Mouse (Mus musculus): ENCODE data around the gene C1qtnf6. TPM values are rescaled to one million over a fixed set of nuclear protein-coding genes. Genes with fewer than 3 reads are reported as not detected.

The C1qtnf6 gene
- polyA plus RNA-seq, 1 experiment from 2014 or later: 3.6 TPM

DNA sequence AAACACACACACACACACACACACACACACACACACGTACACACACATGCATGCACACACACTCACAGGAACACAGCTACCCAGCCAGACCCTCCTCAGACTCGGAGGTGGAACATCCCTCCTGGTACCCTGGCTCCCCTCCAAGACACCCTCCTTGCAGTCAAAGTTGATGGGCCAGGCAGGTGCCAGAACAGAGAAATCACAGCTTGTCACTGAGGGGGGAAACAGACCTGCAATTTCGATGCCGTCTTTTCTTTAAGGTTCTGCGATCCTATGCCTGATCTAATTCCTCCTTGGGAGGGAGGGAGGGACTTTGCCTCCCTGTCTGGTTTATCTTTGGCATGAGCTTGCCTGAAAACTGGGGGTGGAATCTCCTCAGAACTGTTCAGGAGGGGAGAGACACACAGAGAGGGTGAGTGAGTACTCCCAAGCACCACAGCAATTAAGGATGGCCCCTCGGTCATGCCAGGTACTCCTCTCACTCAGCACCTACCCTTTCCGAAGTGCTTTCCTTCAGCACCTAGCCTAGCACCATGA lies 11.6 kb upstream of the C1qtnf6 start:
- ATAC-seq (ENCODE audit: low read depth): no peak
- no peak overlapping the region for H3K27ac ChIP-seq
- no peaks in the 10 kb centered on the region for H3K36me3 ChIP-seq
- H3K9ac ChIP-seq: no peak overlapping the region
- H3K4me2 ChIP-seq: no peak overlapping the region
- H3K4me3 ChIP-seq (replicated peaks): no peak overlapping the region
- DNase-seq: no peak
- peaks cover 7% of the 10 kb centered on the region for H3K4me1 ChIP-seq (replicated peaks)
- H3K9me3 ChIP-seq (replicated peaks): no peaks in the 10 kb centered on the region
- WGBS (ENCODE audit: insufficient replicate concordance): 56% methylated on average over 7 of the region's 7 CpGs
- H3K27me3 ChIP-seq: peaks cover 66% of the 10 kb centered on the region

DNA sequence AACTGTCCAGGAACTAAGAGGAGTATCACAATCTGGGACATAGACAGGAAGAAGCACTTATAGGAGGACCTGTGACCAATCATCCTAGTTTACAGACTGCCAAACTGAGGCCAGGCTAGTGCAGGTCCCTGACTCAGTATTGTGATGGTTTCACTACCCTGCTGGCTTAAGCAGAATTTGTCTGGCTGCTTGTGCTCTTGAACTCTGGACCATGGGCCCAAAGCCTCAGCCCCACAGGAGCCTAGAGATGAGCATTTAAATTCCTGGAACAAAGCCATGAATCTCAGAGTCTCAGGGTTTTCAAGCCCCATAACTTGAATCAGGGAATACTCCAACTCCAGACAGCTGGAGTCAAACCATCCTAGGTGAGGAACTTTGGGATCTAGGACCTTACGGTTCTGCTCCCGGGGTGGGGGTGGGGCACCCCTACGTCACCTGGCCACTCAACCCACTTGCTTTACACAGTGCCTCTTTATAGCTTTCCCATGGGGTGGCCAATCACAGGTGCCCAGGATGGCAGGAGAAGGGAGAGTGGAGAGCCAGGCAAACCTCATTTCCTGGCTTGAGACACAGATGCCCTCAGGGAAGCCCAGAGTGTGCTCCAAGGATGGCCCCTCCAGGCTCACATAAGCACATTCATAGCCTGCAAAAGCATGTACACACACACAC lies 11.0 kb upstream of the C1qtnf6 start:
- Histone ChIP-seq H3K27ac (no peak overlapping the region), H3K36me3 (no peaks in the 10 kb centered on the region), H3K4me2 (no peak overlapping the region), H3K27me3 (peaks cover 66% of the 10 kb centered on the region), H3K9ac (no peak overlapping the region), H3K9me3 (replicated peaks) (no peaks in the 10 kb centered on the region), H3K4me3 (replicated peaks) (no peak overlapping the region), H3K4me1 (replicated peaks) (0 out of 2 replicates have a peak, but pooled peaks cover 4% of the 10 kb centered on the region)
- WGBS (ENCODE audit: insufficient replicate concordance): 76% methylated on average over 3 of the region's 3 CpGs
- ATAC-seq (ENCODE audit: low read depth) (no peak), DNase-seq (no peak)

DNA sequence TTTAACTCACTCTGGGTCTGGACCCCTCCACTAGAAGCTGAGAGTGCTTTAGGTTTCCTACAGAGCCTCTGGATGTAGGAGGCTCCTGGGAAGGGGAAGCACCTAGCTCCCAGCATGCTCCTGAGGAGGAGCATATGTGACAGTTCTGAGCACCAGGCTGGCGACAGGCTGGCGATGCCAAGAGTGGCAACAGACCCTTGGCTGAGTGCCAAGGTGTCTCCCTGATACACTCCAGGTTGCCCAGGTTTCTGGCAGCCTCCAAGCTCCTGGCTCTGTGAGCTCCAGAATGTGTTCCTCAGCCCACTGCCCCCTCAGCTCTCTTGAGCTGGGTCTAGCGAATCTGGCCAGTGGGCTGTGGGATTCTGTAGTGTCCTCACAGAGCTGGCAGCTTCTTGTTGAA lies 10.4 kb upstream of the C1qtnf6 start:
- Histone ChIP-seq H3K4me3 (replicated peaks) (no peak overlapping the region), H3K27me3 (peaks cover 63% of the 10 kb centered on the region), H3K27ac (no peak overlapping the region), H3K4me1 (replicated peaks) (0 out of 2 replicates have a peak, but pooled peaks cover 4% of the 10 kb centered on the region), H3K36me3 (no peaks in the 10 kb centered on the region), H3K9ac (no peak overlapping the region), H3K4me2 (no peak overlapping the region), H3K9me3 (replicated peaks) (no peaks in the 10 kb centered on the region)
- WGBS (ENCODE audit: insufficient replicate concordance): 56% methylated on average over 3 of the region's 3 CpGs
- DNase-seq (no peak), ATAC-seq (ENCODE audit: low read depth) (no peak)

DNA sequence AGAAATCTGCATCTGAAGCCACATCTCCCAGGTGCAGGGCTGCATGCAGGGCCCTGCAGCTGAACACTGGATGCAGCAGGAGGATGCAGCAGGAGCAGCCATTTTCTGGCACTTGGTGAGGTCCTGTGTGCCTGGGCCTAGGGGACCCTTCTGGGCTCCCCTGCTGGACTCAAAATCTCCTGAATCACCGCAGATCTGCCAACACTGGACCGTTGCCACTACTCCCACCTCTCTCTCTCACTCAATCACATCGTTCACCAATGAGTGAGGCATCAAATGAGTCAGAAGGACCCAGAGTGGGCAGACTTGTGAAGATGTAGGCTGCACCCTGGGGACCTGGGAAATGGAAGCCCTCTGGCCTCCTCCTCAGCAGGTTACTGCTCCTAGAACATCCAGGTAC lies 9.8 kb upstream of the C1qtnf6 start:
- H3K36me3 ChIP-seq: no peaks in the 10 kb centered on the region
- no peak overlapping the region for H3K9ac ChIP-seq
- H3K27me3 ChIP-seq: peaks cover 60% of the 10 kb centered on the region
- H3K4me1 ChIP-seq (replicated peaks): 0 out of 2 replicates have a peak, but pooled peaks cover 4% of the 10 kb centered on the region
- no peak overlapping the region for H3K27ac ChIP-seq
- no peak overlapping the region for H3K4me3 ChIP-seq (replicated peaks)
- ATAC-seq (ENCODE audit: low read depth) (no peak), DNase-seq (no peak)
- no peaks in the 10 kb centered on the region for H3K9me3 ChIP-seq (replicated peaks)
- no peak overlapping the region for H3K4me2 ChIP-seq
- 39% methylated on average over 3 of the region's 3 CpGs for WGBS (ENCODE audit: insufficient replicate concordance)

DNA sequence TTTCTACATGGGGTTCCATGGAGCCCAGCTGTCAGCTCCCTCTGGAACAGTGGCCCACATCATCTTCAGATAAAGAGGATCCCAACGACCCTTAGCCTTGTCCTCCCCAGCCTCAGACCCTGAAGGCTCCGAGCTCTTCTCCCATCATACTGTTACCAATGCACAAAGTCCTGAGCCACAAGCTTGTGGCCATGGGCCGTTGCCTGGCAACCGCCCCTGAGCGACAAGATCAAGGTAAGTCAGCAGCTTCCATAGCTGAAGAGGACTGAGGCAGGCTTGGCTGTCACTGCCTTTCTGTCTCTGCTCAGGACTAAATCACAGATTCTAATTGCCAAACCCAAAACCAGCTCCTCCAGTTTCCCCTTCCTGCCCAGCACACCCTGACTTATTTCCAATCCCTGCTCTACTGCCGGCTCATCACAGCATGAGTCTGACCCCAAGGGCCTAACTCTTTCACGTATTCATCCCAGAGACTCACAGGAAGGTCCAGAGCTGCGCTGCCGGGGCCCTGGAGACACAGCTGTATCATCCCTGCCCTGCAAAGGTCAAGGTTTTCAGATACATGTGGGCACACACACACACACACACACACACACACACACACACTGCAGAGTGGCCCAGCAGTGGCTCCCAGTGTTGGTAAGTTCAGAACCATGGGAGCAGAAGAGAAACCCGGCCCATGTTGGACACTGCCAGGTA lies 4.7 kb upstream of the C1qtnf6 start:
- WGBS (ENCODE audit: insufficient replicate concordance): 48% methylated on average over 10 of the region's 10 CpGs
- Histone ChIP-seq H3K36me3 (no peaks in the 10 kb centered on the region), H3K4me2 (no peak overlapping the region), H3K27ac (no peak overlapping the region), H3K9ac (no peak overlapping the region), H3K4me3 (replicated peaks) (no peak overlapping the region), H3K9me3 (replicated peaks) (no peaks in the 10 kb centered on the region), H3K27me3 (peaks cover 26% of the 10 kb centered on the region), H3K4me1 (replicated peaks) (peaks cover 17% of the 10 kb centered on the region)
- ATAC-seq (ENCODE audit: low read depth) (no peak), DNase-seq (no peak)

DNA sequence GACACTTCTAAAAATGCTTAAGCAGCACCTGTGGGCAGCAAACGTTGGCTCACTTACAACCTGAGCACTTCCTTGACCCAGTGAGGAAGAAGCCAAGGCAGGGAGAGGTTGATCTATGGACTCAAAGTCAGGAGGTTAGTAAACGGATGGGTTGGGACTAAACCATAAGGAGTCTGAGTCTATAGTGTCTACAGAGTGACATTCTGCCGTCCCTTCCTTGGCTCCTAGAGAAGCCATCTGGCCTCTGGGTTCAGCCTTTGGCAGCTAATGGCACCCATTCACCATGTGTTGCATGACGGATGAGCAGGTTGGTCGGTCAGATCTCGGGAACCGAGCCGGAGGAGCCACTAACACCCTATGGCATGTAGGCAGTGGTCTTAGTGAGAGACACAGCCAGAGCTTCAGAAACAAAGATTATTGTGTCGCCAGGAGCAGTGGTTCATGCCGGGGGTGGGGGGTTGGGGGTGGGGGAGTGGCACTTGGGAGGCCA lies 2.2 kb upstream of the C1qtnf6 start:
- 60% methylated on average over 10 of the region's 10 CpGs for WGBS (ENCODE audit: insufficient replicate concordance)
- H3K27ac ChIP-seq: peak overlapping the region; percentile 79
- H3K4me3 ChIP-seq (replicated peaks): no peak overlapping the region
- no peak overlapping the region for H3K9ac ChIP-seq
- H3K4me2 ChIP-seq: no peak overlapping the region
- ATAC-seq (ENCODE audit: low read depth): no peak
- no peaks in the 10 kb centered on the region for H3K9me3 ChIP-seq (replicated peaks)
- no peaks in the 10 kb centered on the region for H3K36me3 ChIP-seq
- peaks cover 17% of the 10 kb centered on the region for H3K27me3 ChIP-seq
- peaks cover 40% of the 10 kb centered on the region for H3K4me1 ChIP-seq (replicated peaks)
- no peak for DNase-seq

DNA sequence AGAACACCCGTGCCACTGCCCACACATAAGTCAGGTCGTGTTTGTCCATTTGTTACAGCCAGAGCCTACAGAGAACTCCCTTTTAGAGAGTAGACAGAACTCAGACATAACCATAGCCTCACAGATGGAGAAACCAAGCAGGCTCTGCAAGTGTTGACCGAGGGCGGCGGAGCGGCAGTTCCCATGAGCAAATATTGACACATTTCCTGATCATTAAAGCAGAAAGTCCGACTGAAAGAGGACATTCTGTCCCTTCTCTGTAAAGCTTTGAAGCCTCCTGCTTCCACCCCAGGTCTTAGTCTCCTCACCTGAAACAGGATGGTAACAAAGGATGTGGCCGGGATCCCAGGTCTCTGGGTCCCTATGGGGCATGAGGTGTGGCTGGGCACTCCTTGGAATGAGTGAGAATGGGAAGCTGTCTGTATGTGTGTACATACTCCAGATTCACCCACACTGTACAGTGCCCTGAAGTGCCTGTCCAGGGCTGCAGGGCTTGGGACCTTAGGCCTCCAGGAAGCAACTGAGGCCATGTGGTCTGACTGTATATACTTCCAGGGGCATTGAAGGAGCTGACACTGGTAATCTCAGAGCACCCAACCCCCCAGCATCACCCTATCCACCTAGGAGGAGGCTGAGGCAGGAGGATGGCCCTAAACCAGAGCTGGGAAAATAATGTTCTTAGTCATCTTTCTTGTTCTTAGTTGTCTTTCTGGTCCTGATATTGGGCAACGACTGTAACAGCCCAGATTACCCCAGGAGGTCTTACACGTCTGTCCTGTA lies 1.5 kb upstream of the C1qtnf6 start:
- Histone ChIP-seq H3K27ac (peak overlapping the region; percentile 79), H3K9me3 (replicated peaks) (no peaks in the 10 kb centered on the region), H3K27me3 (peaks cover 17% of the 10 kb centered on the region), H3K4me2 (peak overlapping the region; percentile 59), H3K9ac (no peak overlapping the region), H3K4me3 (replicated peaks) (no peak overlapping the region), H3K36me3 (no peaks in the 10 kb centered on the region), H3K4me1 (replicated peaks) (peaks cover 42% of the 10 kb centered on the region)
- WGBS (ENCODE audit: insufficient replicate concordance): 65% methylated on average over 10 of the region's 10 CpGs
- DNase-seq: no peak
- ATAC-seq (ENCODE audit: low read depth): peak; percentile 21; the same call in 1 of the 2 replicates

DNA sequence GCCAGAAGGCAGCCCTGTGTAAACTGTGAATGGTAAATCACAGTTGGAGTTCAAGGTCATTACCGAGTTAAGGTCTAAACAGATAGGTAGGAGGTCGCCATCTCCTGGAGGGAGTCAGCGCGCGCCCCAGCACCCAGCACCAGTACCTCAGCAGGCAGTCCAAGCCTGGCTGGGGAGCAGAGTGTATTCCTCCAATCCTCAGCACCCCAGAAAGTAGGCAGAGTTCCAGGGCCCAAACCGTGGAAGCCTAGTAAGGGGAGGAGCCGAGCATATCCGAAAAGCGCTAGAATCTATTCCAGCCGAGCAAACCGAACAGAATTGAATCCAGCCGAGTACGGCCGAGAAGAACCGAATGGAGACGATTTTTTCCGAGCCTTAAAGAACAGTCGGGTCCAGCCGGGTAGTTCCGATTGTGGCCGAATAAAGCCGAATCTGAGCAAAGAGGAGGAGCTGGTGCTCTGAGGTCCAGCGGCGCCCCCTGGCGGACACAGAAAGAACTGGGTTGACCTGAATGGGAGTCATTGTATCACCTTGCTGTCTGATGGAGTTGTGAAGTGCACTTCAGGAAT lies 769 bp upstream of the C1qtnf6 start:
- H3K4me3 ChIP-seq (replicated peaks): peak overlapping the region; percentile 34
- under 1% methylated on average over 25 of the region's 25 CpGs for WGBS (ENCODE audit: insufficient replicate concordance)
- peak overlapping the region; percentile 79 for H3K27ac ChIP-seq
- peak; percentile 71 for DNase-seq
- peak; percentile 52 for ATAC-seq (ENCODE audit: low read depth)
- H3K4me1 ChIP-seq (replicated peaks): peaks cover 44% of the 10 kb centered on the region
- H3K9me3 ChIP-seq (replicated peaks): no peaks in the 10 kb centered on the region
- peak overlapping the region; percentile 59 for H3K4me2 ChIP-seq
- no peaks in the 10 kb centered on the region for H3K36me3 ChIP-seq
- H3K27me3 ChIP-seq: peaks cover 17% of the 10 kb centered on the region
- H3K9ac ChIP-seq: peak overlapping the region; percentile 49

DNA sequence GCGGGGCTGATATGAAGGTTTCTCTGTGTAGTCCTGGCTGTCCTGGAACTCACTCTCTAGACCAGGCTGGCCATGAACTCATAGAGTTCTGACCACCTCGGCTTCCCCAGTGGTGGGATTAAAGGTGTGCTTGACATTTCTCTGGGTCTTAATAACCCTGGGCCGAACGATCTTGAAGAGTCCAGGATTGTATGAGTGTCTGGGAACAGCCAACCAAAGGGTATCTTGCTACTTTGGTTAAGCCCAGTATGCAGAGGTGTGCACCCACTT lies 170 bp upstream of the C1qtnf6 start:
- H3K36me3 ChIP-seq: no peaks in the 10 kb centered on the region
- H3K4me1 ChIP-seq (replicated peaks): peaks cover 44% of the 10 kb centered on the region
- no peaks in the 10 kb centered on the region for H3K9me3 ChIP-seq (replicated peaks)
- peak overlapping the region; percentile 64 for H3K27ac ChIP-seq
- no peak overlapping the region for H3K4me3 ChIP-seq (replicated peaks)
- no peak for DNase-seq
- no peak for ATAC-seq (ENCODE audit: low read depth)
- 64% methylated on average over 4 of the region's 4 CpGs for WGBS (ENCODE audit: insufficient replicate concordance)
- H3K27me3 ChIP-seq: peaks cover 17% of the 10 kb centered on the region
- H3K9ac ChIP-seq: 0 out of 2 replicates have a peak overlapping the region, but pooled peaks have one; percentile 49
- peak overlapping the region; percentile 59 for H3K4me2 ChIP-seq

DNA sequence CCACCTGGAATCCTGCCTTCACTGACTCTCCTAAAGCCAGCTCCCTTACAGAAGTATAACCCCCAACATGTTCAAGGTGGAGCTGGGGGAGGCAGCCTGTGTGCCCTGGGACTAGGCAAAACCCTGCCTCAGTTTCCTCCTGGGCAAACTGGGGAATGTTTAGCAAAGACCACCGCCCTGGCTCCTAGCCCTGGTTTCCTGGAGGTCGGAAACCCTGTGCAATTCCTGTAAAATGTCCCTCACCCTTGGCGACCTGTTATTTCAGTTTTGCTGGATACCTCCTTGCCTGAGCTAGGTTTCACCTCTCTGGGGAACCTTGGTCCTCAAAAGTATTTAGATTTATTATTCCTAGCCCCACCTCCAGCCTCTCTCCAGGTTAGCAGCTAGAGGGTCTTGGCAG lies 1.1 kb downstream of the C1qtnf6 start:
- WGBS (ENCODE audit: insufficient replicate concordance): 51% methylated on average over 3 of the region's 3 CpGs
- H3K9me3 ChIP-seq (replicated peaks): no peaks in the 10 kb centered on the region
- H3K27ac ChIP-seq: no peak overlapping the region
- no peak for DNase-seq
- no peaks in the 10 kb centered on the region for H3K36me3 ChIP-seq
- H3K9ac ChIP-seq: no peak overlapping the region
- peaks cover 44% of the 10 kb centered on the region for H3K4me1 ChIP-seq (replicated peaks)
- no peak for ATAC-seq (ENCODE audit: low read depth)
- H3K4me3 ChIP-seq (replicated peaks): no peak overlapping the region
- peaks cover 17% of the 10 kb centered on the region for H3K27me3 ChIP-seq
- peak overlapping the region; percentile 58; the same call in 1 of the 2 replicates for H3K4me2 ChIP-seq
